Mouse (Mus musculus) lung, embryonic 16.5 days (tissue): Measurements from ENCODE around the gene Trpc3. TPM values are rescaled to one million over a fixed set of nuclear protein-coding genes. Genes with fewer than 3 reads are reported as not detected.

Experiments used
- ATAC-seq: fragments of 200-750 bp; cut with Nextera tagmentation; 2 replicates; pipeline ENCODE4 v1.8.0; 2017; ENCODE audit warnings: low read depth, mild to moderate bottlenecking, moderate library complexity
- H3K27ac ChIP-seq: fragments of 300-500 bp; sonication (generic); 2 replicates; pipeline ENCODE4 v1.5.1; 2014; ENCODE audit warnings: mild to moderate bottlenecking, control low read depth, low read length
- H3K27me3 ChIP-seq: fragments of 300-500 bp; sonication (generic); 2 replicates; pipeline ENCODE4 v1.6.1; 2014; ENCODE audit warnings: low read depth, low read length, mixed read lengths; ENCODE audit not compliant: control insufficient read depth, insufficient read depth
- H3K36me3 ChIP-seq: fragments of 300-500 bp; sonication (generic); 2 replicates; pipeline ENCODE4 v1.6.1; 2014; ENCODE audit warnings: low read length; ENCODE audit not compliant: control insufficient read depth, insufficient read depth
- H3K4me1 ChIP-seq: fragments of 300-500 bp; sonication (generic); replicated peaks from 2 replicates; pipeline ENCODE4 v1.6.1; 2014; ENCODE audit warnings: low read length, mixed read lengths; ENCODE audit not compliant: control insufficient read depth, insufficient read depth
- H3K4me2 ChIP-seq: fragments of 300-500 bp; sonication (generic); 2 replicates; pipeline ENCODE4 v1.6.1; 2014; ENCODE audit warnings: low read depth, low read length, control low read depth
- H3K4me3 ChIP-seq: fragments of 300-500 bp; sonication (generic); 2 replicates; pipeline ENCODE4 v1.5.1; 2014; ENCODE audit warnings: mild to moderate bottlenecking, low read length, control low read depth
- H3K9ac ChIP-seq: fragments of 300-500 bp; sonication (generic); 2 replicates; pipeline ENCODE4 v1.6.1; 2014; ENCODE audit warnings: low read length, control low read depth
- H3K9me3 ChIP-seq: fragments of 300-500 bp; sonication (generic); 2 replicates; pipeline ENCODE4 v1.6.1; 2016; ENCODE audit warnings: low read length; ENCODE audit not compliant: control insufficient read depth
- WGBS: fragments of 180-500 bp; shearing (Covaris S2); extraction: QIAGEN DNeasy Blood & Tissue Kit; methylation state at CpG from one replicate; pipeline ENCODE4 v1.1.7; 2014; 5-methylcytosine and 5-hydroxymethylcytosine counted together
- polyA plus RNA-seq: library from polyadenylated mRNA; unstranded; fragments of >200 nt; fragmentation: Nextera tagmentation; extraction: Ambion mirVana; gene quantifications from 2 replicates; pipeline ENCODE4 v1.2.1, GENCODE M21; 2015

The Trpc3 gene
- polyA plus RNA-seq: 1.5 and 1.6 TPM in 2 replicates

- Histone ChIP-seq H3K27ac (no peak within 1 kb of the TSS), H3K4me3 (peak within 1 kb of the TSS; percentile 69), H3K4me2 (peak within 1 kb of the TSS; percentile 98), H3K27me3 (peaks cover 18% of the 10 kb centered on the region), H3K36me3 (no peaks in the 10 kb centered on the region), H3K9me3 (no peaks in the 10 kb centered on the region), H3K9ac (peak within 1 kb of the TSS; percentile 67), H3K4me1 (peaks cover 9% of the 10 kb centered on the region; the same call in 1 of the 2 replicates)
- WGBS: under 1% methylated on average over 84 of the region's 91 CpGs
- ATAC-seq: peak; percentile 87
Observed at GRCm38 (mm10) chr3:36689392-36690291, at the start of gene Trpc3. Trpc3 (minus strand) TSS chr3:36690167.

GRCm38 (mm10) chr3:36738071-36738470 is 48.1 kb upstream of the Trpc3 start:
- no peak overlapping the region for H3K4me3 ChIP-seq
- no peak for ATAC-seq
- no peak overlapping the region for H3K27ac ChIP-seq
- H3K27me3 ChIP-seq: no peaks in the 10 kb centered on the region
- WGBS: 53% methylated on average over 4 of the region's 4 CpGs
- H3K4me1 ChIP-seq: peaks cover 4% of the 10 kb centered on the region; the same call in 1 of the 2 replicates
- no peaks in the 10 kb centered on the region for H3K9me3 ChIP-seq
- no peak overlapping the region for H3K9ac ChIP-seq
- H3K4me2 ChIP-seq: no peak overlapping the region
- no peaks in the 10 kb centered on the region for H3K36me3 ChIP-seq

- Histone ChIP-seq H3K36me3 (no peaks in the 10 kb centered on the region), H3K4me1 (peaks cover 4% of the 10 kb centered on the region; the same call in 1 of the 2 replicates), H3K4me3 (no peak overlapping the region), H3K4me2 (no peak overlapping the region), H3K27me3 (no peaks in the 10 kb centered on the region), H3K9me3 (no peaks in the 10 kb centered on the region), H3K9ac (no peak overlapping the region), H3K27ac (no peak overlapping the region)
- WGBS: 90% methylated on average over 4 of the region's 4 CpGs
- no peak for ATAC-seq
Observed at GRCm38 (mm10) chr3:36733075-36733474, 43.1 kb upstream of the Trpc3 start.

GRCm38 (mm10) chr3:36726545-36726944 is 36.6 kb upstream of the Trpc3 start:
- no peak overlapping the region for H3K27ac ChIP-seq
- no peaks in the 10 kb centered on the region for H3K4me1 ChIP-seq
- H3K9ac ChIP-seq: no peak overlapping the region
- ATAC-seq: no peak
- no peaks in the 10 kb centered on the region for H3K27me3 ChIP-seq
- H3K36me3 ChIP-seq: no peaks in the 10 kb centered on the region
- 60% methylated on average over 8 of the region's 8 CpGs for WGBS
- no peak overlapping the region for H3K4me2 ChIP-seq
- H3K4me3 ChIP-seq: no peak overlapping the region
- no peaks in the 10 kb centered on the region for H3K9me3 ChIP-seq

- Histone ChIP-seq H3K9ac (no peak overlapping the region), H3K36me3 (no peaks in the 10 kb centered on the region), H3K4me2 (no peak overlapping the region), H3K4me3 (no peak overlapping the region), H3K9me3 (no peaks in the 10 kb centered on the region), H3K27ac (no peak overlapping the region), H3K4me1 (no peaks in the 10 kb centered on the region), H3K27me3 (no peaks in the 10 kb centered on the region)
- no peak for ATAC-seq
- 71% methylated on average over 3 of the region's 3 CpGs for WGBS
Observed at GRCm38 (mm10) chr3:36721850-36722249, 31.9 kb upstream of the Trpc3 start.

- no peaks in the 10 kb centered on the region for H3K9me3 ChIP-seq
- H3K27ac ChIP-seq: no peak overlapping the region
- no peaks in the 10 kb centered on the region for H3K4me1 ChIP-seq
- H3K9ac ChIP-seq: no peak overlapping the region
- H3K36me3 ChIP-seq: no peaks in the 10 kb centered on the region
- no peak overlapping the region for H3K4me3 ChIP-seq
- no peaks in the 10 kb centered on the region for H3K27me3 ChIP-seq
- 72% methylated on average over 3 of the region's 3 CpGs for WGBS
- no peak overlapping the region for H3K4me2 ChIP-seq
- no peak for ATAC-seq
Observed at GRCm38 (mm10) chr3:36709521-36709920, 19.6 kb upstream of the Trpc3 start.

- H3K27me3 ChIP-seq: peaks cover 18% of the 10 kb centered on the region
- H3K27ac ChIP-seq: no peak overlapping the region
- 11% methylated on average over 7 of the region's 7 CpGs for WGBS
- H3K4me2 ChIP-seq: peak overlapping the region; percentile 98
- H3K36me3 ChIP-seq: no peaks in the 10 kb centered on the region
- H3K4me3 ChIP-seq: peak overlapping the region; percentile 69
- H3K9me3 ChIP-seq: no peaks in the 10 kb centered on the region
- H3K9ac ChIP-seq: peak overlapping the region; percentile 67; the same call in 1 of the 2 replicates
- no peak for ATAC-seq
- peaks cover 9% of the 10 kb centered on the region; the same call in 1 of the 2 replicates for H3K4me1 ChIP-seq
Observed at GRCm38 (mm10) chr3:36690292-36690650, 304 bp upstream of the Trpc3 start.

- Histone ChIP-seq H3K4me3 (peak overlapping the region; percentile 69), H3K27ac (no peak overlapping the region), H3K4me1 (peaks cover 9% of the 10 kb centered on the region; the same call in 1 of the 2 replicates), H3K36me3 (no peaks in the 10 kb centered on the region), H3K4me2 (peak overlapping the region; percentile 98), H3K27me3 (peaks cover 18% of the 10 kb centered on the region), H3K9ac (0 out of 2 replicates have a peak overlapping the region, but pooled peaks have one; percentile 67), H3K9me3 (no peaks in the 10 kb centered on the region)
- 2% methylated on average over 21 of the region's 21 CpGs for WGBS
- ATAC-seq: peak; percentile 67
Observed at GRCm38 (mm10) chr3:36688874-36689273, 1.1 kb downstream of the Trpc3 start.

- Histone ChIP-seq H3K36me3 (no peaks in the 10 kb centered on the region), H3K4me1 (no peaks in the 10 kb centered on the region), H3K9ac (no peak overlapping the region), H3K4me2 (no peak overlapping the region), H3K4me3 (no peak overlapping the region), H3K27me3 (no peaks in the 10 kb centered on the region), H3K9me3 (no peaks in the 10 kb centered on the region), H3K27ac (no peak overlapping the region)
- ATAC-seq: no peak
- WGBS: 40% methylated on average over 1 of the region's 1 CpGs
Observed at GRCm38 (mm10) chr3:36675822-36676221, 14.1 kb downstream of the Trpc3 start.
